Mouse (Mus musculus): Measurements from ENCODE around the gene Rp9. TPM values are rescaled to one million over a fixed set of nuclear protein-coding genes. Genes with fewer than 3 reads are reported as not detected.
"Not testable (repeated sequence)": the region's sequence is repeated elsewhere in the genome, so short reads cannot be mapped to it uniquely, and the experiment has no call there.

The Rp9 gene
- polyA plus RNA-seq, 1 experiment from 2014 or later: 57.2 TPM

GRCm38 (mm10) chr9:22405414-22405813 is 64.1 kb downstream of the Rp9 start:
- no peaks in the 10 kb centered on the region for H3K27me3 ChIP-seq (ENCODE audit: control insufficient read depth, insufficient read depth, low read length)
- no peak overlapping the region for H3K4me2 ChIP-seq (ENCODE audit: low read length)
- no peaks in the 10 kb centered on the region for H3K36me3 ChIP-seq (ENCODE audit: control insufficient read depth, insufficient read depth, low read length)
- H3K27ac ChIP-seq (replicated peaks; ENCODE audit: low read depth, low read length): no peak overlapping the region
- WGBS: 89% methylated on average over 3 of the region's 3 CpGs
- no peak overlapping the region for H3K4me3 ChIP-seq (replicated peaks; ENCODE audit: low read depth, low read length)
- no peaks in the 10 kb centered on the region for H3K9me3 ChIP-seq (ENCODE audit: control insufficient read depth, low read length)
- ATAC-seq (ENCODE audit: low FRiP score, low TSS enrichment) (no peak), DNase-seq (no peak)
- H3K4me1 ChIP-seq (ENCODE audit: control insufficient read depth, insufficient read depth, low read length): no peaks in the 10 kb centered on the region
- H3K9ac ChIP-seq (replicated peaks; ENCODE audit: low read length): no peak overlapping the region

- not testable (repeated sequence) for H3K4me2 ChIP-seq (ENCODE audit: low read length); H3K9ac ChIP-seq (replicated peaks; ENCODE audit: low read length); H3K9me3 ChIP-seq (ENCODE audit: control insufficient read depth, low read length); H3K4me1 ChIP-seq (ENCODE audit: control insufficient read depth, insufficient read depth, low read length); ATAC-seq (ENCODE audit: low FRiP score, low TSS enrichment); H3K4me3 ChIP-seq (replicated peaks; ENCODE audit: low read depth, low read length); H3K36me3 ChIP-seq (ENCODE audit: control insufficient read depth, insufficient read depth, low read length); H3K27me3 ChIP-seq (ENCODE audit: control insufficient read depth, insufficient read depth, low read length); DNase-seq; H3K27ac ChIP-seq (replicated peaks; ENCODE audit: low read depth, low read length)
- 70% methylated on average over 2 of the region's 2 CpGs for WGBS
These were observed 66.0 kb downstream of the Rp9 start for GRCm38 (mm10) chr9:22403501-22403900.

GRCm38 (mm10) chr9:22402976-22403375 is 66.6 kb downstream of the Rp9 start:
- no peak overlapping the region for H3K4me2 ChIP-seq (ENCODE audit: low read length)
- WGBS: 81% methylated on average over 3 of the region's 3 CpGs
- ATAC-seq (ENCODE audit: low FRiP score, low TSS enrichment) (no peak), DNase-seq (no peak)
- H3K9me3 ChIP-seq (ENCODE audit: control insufficient read depth, low read length): no peaks in the 10 kb centered on the region
- H3K27me3 ChIP-seq (ENCODE audit: control insufficient read depth, insufficient read depth, low read length): no peaks in the 10 kb centered on the region
- no peak overlapping the region for H3K27ac ChIP-seq (replicated peaks; ENCODE audit: low read depth, low read length)
- H3K4me1 ChIP-seq (ENCODE audit: control insufficient read depth, insufficient read depth, low read length): no peaks in the 10 kb centered on the region
- no peak overlapping the region for H3K9ac ChIP-seq (replicated peaks; ENCODE audit: low read length)
- H3K36me3 ChIP-seq (ENCODE audit: control insufficient read depth, insufficient read depth, low read length): no peaks in the 10 kb centered on the region
- no peak overlapping the region for H3K4me3 ChIP-seq (replicated peaks; ENCODE audit: low read depth, low read length)

- no peaks in the 10 kb centered on the region for H3K4me1 ChIP-seq (ENCODE audit: control insufficient read depth, insufficient read depth, low read length)
- H3K27me3 ChIP-seq (ENCODE audit: control insufficient read depth, insufficient read depth, low read length): no peaks in the 10 kb centered on the region
- H3K9me3 ChIP-seq (ENCODE audit: control insufficient read depth, low read length): no peaks in the 10 kb centered on the region
- H3K4me2 ChIP-seq (ENCODE audit: low read length): no peak overlapping the region
- DNase-seq: no peak
- WGBS: 92% methylated on average over 6 of the region's 6 CpGs
- H3K36me3 ChIP-seq (ENCODE audit: control insufficient read depth, insufficient read depth, low read length): no peaks in the 10 kb centered on the region
- ATAC-seq (ENCODE audit: low FRiP score, low TSS enrichment): no peak
- H3K9ac ChIP-seq (replicated peaks; ENCODE audit: low read length): no peak overlapping the region
- H3K27ac ChIP-seq (replicated peaks; ENCODE audit: low read depth, low read length): no peak overlapping the region
- no peak overlapping the region for H3K4me3 ChIP-seq (replicated peaks; ENCODE audit: low read depth, low read length)
These were observed 67.5 kb downstream of the Rp9 start for GRCm38 (mm10) chr9:22402001-22402400.

DNA sequence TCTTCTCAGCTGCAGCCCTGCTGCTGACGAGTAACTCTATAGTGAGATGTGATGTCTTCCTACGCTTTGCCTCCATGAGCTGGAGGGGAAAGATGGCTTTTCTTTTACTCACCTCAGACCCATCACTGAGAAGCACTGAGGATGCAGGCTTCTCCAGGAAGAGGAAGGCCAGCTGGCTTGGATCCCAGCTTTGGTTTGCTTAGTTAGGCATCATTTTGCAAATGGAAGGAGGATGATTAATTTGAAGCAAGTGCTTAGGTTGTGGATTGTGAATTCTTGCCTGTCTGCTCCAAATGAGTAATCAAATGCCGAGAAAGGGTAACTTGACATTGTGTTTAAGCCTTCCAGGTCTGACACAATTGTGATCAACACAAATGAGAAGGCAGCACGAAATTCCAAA is 70.5 kb downstream of the Rp9 start:
- Histone ChIP-seq H3K27ac (replicated peaks; ENCODE audit: low read depth, low read length) (no peak overlapping the region), H3K9me3 (ENCODE audit: control insufficient read depth, low read length) (no peaks in the 10 kb centered on the region), H3K4me2 (ENCODE audit: low read length) (no peak overlapping the region), H3K4me1 (ENCODE audit: control insufficient read depth, insufficient read depth, low read length) (no peaks in the 10 kb centered on the region), H3K4me3 (replicated peaks; ENCODE audit: low read depth, low read length) (no peak overlapping the region), H3K27me3 (ENCODE audit: control insufficient read depth, insufficient read depth, low read length) (no peaks in the 10 kb centered on the region), H3K9ac (replicated peaks; ENCODE audit: low read length) (no peak overlapping the region), H3K36me3 (ENCODE audit: control insufficient read depth, insufficient read depth, low read length) (no peaks in the 10 kb centered on the region)
- DNase-seq: no peak
- WGBS: 84% methylated on average over 4 of the region's 4 CpGs
- no peak for ATAC-seq (ENCODE audit: low FRiP score, low TSS enrichment)

GRCm38 (mm10) chr9:22394725-22395124 is 74.8 kb downstream of the Rp9 start:
- Histone ChIP-seq H3K27ac (replicated peaks; ENCODE audit: low read depth, low read length) (no peak overlapping the region), H3K4me1 (ENCODE audit: control insufficient read depth, insufficient read depth, low read length) (no peaks in the 10 kb centered on the region), H3K9ac (replicated peaks; ENCODE audit: low read length) (no peak overlapping the region), H3K4me3 (replicated peaks; ENCODE audit: low read depth, low read length) (no peak overlapping the region), H3K27me3 (ENCODE audit: control insufficient read depth, insufficient read depth, low read length) (no peaks in the 10 kb centered on the region), H3K4me2 (ENCODE audit: low read length) (no peak overlapping the region), H3K36me3 (ENCODE audit: control insufficient read depth, insufficient read depth, low read length) (no peaks in the 10 kb centered on the region), H3K9me3 (ENCODE audit: control insufficient read depth, low read length) (no peaks in the 10 kb centered on the region)
- ATAC-seq (ENCODE audit: low FRiP score, low TSS enrichment) (no peak), DNase-seq (no peak)
- 94% methylated on average over 2 of the region's 2 CpGs for WGBS

GRCm38 (mm10) chr9:22390390-22390789 is 79.2 kb downstream of the Rp9 start:
- H3K9ac ChIP-seq (replicated peaks; ENCODE audit: low read length): no peak overlapping the region
- H3K27ac ChIP-seq (replicated peaks; ENCODE audit: low read depth, low read length): no peak overlapping the region
- ATAC-seq (ENCODE audit: low FRiP score, low TSS enrichment) (no peak), DNase-seq (no peak)
- no peaks in the 10 kb centered on the region for H3K36me3 ChIP-seq (ENCODE audit: control insufficient read depth, insufficient read depth, low read length)
- no peak overlapping the region for H3K4me3 ChIP-seq (replicated peaks; ENCODE audit: low read depth, low read length)
- no peaks in the 10 kb centered on the region for H3K27me3 ChIP-seq (ENCODE audit: control insufficient read depth, insufficient read depth, low read length)
- WGBS: 92% methylated on average over 5 of the region's 5 CpGs
- no peak overlapping the region for H3K4me2 ChIP-seq (ENCODE audit: low read length)
- peaks cover 5% of the 10 kb centered on the region; the same call in 1 of the 2 replicates for H3K4me1 ChIP-seq (ENCODE audit: control insufficient read depth, insufficient read depth, low read length)
- H3K9me3 ChIP-seq (ENCODE audit: control insufficient read depth, low read length): no peaks in the 10 kb centered on the region

DNA sequence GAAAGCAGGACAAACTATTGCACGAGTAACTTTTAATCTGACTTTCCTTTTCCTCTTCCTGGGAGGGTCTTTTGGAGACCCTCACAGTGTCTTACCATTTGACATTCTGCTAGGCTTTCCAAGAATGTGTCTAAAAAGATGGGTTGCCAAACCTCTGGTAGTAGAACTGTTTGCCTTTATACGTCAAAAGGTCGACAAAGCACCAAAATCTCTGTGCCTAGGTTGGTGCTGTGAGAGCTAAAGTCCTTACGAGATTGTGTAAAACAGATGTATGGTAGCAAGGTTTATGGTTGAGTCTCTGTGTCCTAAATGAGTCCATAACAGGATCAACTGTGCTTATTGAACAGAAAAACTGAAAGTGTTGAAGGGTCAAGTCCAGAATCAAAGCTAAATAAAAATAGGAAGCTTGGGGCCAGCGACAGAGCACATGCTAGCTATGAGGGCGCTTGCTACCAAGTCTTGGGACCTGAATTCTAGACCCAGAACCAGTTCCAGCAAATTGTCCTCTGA is 79.8 kb downstream of the Rp9 start:
- Histone ChIP-seq H3K36me3 (ENCODE audit: control insufficient read depth, insufficient read depth, low read length) (no peaks in the 10 kb centered on the region), H3K9ac (replicated peaks; ENCODE audit: low read length) (no peak overlapping the region), H3K4me3 (replicated peaks; ENCODE audit: low read depth, low read length) (no peak overlapping the region; the same call in 1 of the 2 replicates), H3K27ac (replicated peaks; ENCODE audit: low read depth, low read length) (no peak overlapping the region), H3K27me3 (ENCODE audit: control insufficient read depth, insufficient read depth, low read length) (no peaks in the 10 kb centered on the region), H3K9me3 (ENCODE audit: control insufficient read depth, low read length) (no peaks in the 10 kb centered on the region), H3K4me2 (ENCODE audit: low read length) (peak overlapping the region; percentile 96), H3K4me1 (ENCODE audit: control insufficient read depth, insufficient read depth, low read length) (peaks cover 5% of the 10 kb centered on the region; the same call in 1 of the 2 replicates)
- ATAC-seq (ENCODE audit: low FRiP score, low TSS enrichment): no peak
- DNase-seq: no peak
- WGBS: 72% methylated on average over 6 of the region's 6 CpGs

- WGBS: under 1% methylated on average over 42 of the region's 44 CpGs
These were observed 80.5 kb downstream of the Rp9 start, which contains the start of gene Anln for GRCm38 (mm10) chr9:22389021-22389476. Gene Anln (minus strand): TSS chr9:22389188.

More at GRCm38 (mm10) chr9:22389021-22389476, 80.5 kb downstream of the Rp9 start, which contains the start of gene Anln:
- ATAC-seq (ENCODE audit: low FRiP score, low TSS enrichment) (peak; percentile 95), DNase-seq (peak; percentile 95)
- no peaks in the 10 kb centered on the region for H3K27me3 ChIP-seq (ENCODE audit: control insufficient read depth, insufficient read depth, low read length)
- H3K4me1 ChIP-seq (ENCODE audit: control insufficient read depth, insufficient read depth, low read length): peaks cover 5% of the 10 kb centered on the region; the same call in 1 of the 2 replicates
- no peaks in the 10 kb centered on the region for H3K36me3 ChIP-seq (ENCODE audit: control insufficient read depth, insufficient read depth, low read length)
- H3K4me3 ChIP-seq (replicated peaks; ENCODE audit: low read depth, low read length): peak within 1 kb of the TSS; percentile 66
- H3K4me2 ChIP-seq (ENCODE audit: low read length): peak within 1 kb of the TSS; percentile 96
- H3K9ac ChIP-seq (replicated peaks; ENCODE audit: low read length): peak within 1 kb of the TSS; percentile 73
- H3K27ac ChIP-seq (replicated peaks; ENCODE audit: low read depth, low read length): peak within 1 kb of the TSS; percentile 74
- H3K9me3 ChIP-seq (ENCODE audit: control insufficient read depth, low read length): no peaks in the 10 kb centered on the region
